Mouse (Mus musculus) layer of hippocampus, postnatal 14 days (tissue): ENCODE measurements around the gene Sdhc. TPM values are rescaled to one million over a fixed set of nuclear protein-coding genes. Genes with fewer than 3 reads are reported as not detected.
"Not testable (repeated sequence)": the region's sequence is repeated elsewhere in the genome, so short reads cannot be mapped to it uniquely, and the experiment has no call there.

Experiments used
- DNase-seq, 2 experiments: peaks; one replicate each; pipeline ENCODE4 v3.0.0; 2021 to 2022; ENCODE audit warnings: low spot score in 2 of 2, mixed read lengths in 1 of 2
- total RNA-seq, 2 experiments: library from RNA; stranded (reverse); gene quantifications; 2 replicates each; pipeline ENCODE4 v1.2.3; 2021

The Sdhc gene
- total RNA-seq, 2 experiments from 2014 or later = 196 to 214 TPM

- no peak for DNase-seq
These were observed 19.5 kb upstream of the Sdhc start for GRCm38 (mm10) chr1:171169913-171170312.

GRCm38 (mm10) chr1:171168906-171169305 is 18.5 kb upstream of the Sdhc start:
- no peak for DNase-seq

GRCm38 (mm10) chr1:171165629-171166345 is 15.4 kb upstream of the Sdhc start:
- no peak for DNase-seq

GRCm38 (mm10) chr1:171164258-171164657 is 13.9 kb upstream of the Sdhc start:
- DNase-seq = no peak

GRCm38 (mm10) chr1:171162526-171162925 is 12.1 kb upstream of the Sdhc start:
- DNase-seq = no peak

GRCm38 (mm10) chr1:171159485-171159975 is 9.1 kb upstream of the Sdhc start:
- no peak for DNase-seq

- no peak for DNase-seq
These were observed 7.6 kb upstream of the Sdhc start for GRCm38 (mm10) chr1:171157965-171158364.

- no peak for DNase-seq
These were observed 6.2 kb upstream of the Sdhc start for GRCm38 (mm10) chr1:171156644-171157043.

GRCm38 (mm10) chr1:171151966-171152365 is 1.6 kb upstream of the Sdhc start:
- DNase-seq = no peak

GRCm38 (mm10) chr1:171150838-171151391 is 512 bp upstream of the Sdhc start:
- DNase-seq = peak; percentile 16 to 22

GRCm38 (mm10) chr1:171142981-171143380 is 7.4 kb downstream of the Sdhc start:
- not testable (repeated sequence) for DNase-seq

- not testable (repeated sequence) for DNase-seq
These were observed 12.8 kb downstream of the Sdhc start for GRCm38 (mm10) chr1:171137486-171138155.

GRCm38 (mm10) chr1:171135600-171135999 is 14.8 kb downstream of the Sdhc start:
- DNase-seq = no peak

GRCm38 (mm10) chr1:171130971-171131370 is 19.4 kb downstream of the Sdhc start:
- DNase-seq = no peak

- DNase-seq = peak; percentile 12 to 51
These were observed 21.2 kb downstream of the Sdhc start for GRCm38 (mm10) chr1:171129251-171129650.

GRCm38 (mm10) chr1:171124398-171124797 is 26.0 kb downstream of the Sdhc start:
- no peak for DNase-seq

- DNase-seq = no peak
These were observed 27.5 kb downstream of the Sdhc start for GRCm38 (mm10) chr1:171122932-171123331.

GRCm38 (mm10) chr1:171121839-171122238 is 28.6 kb downstream of the Sdhc start:
- no peak for DNase-seq

GRCm38 (mm10) chr1:171120893-171121292 is 29.5 kb downstream of the Sdhc start:
- DNase-seq = no peak

- DNase-seq = no peak
These were observed 31.0 kb downstream of the Sdhc start for GRCm38 (mm10) chr1:171119405-171119804.

GRCm38 (mm10) chr1:171118996-171119395 is 31.4 kb downstream of the Sdhc start:
- no peak for DNase-seq

- peak; percentile 59 to 86 for DNase-seq
These were observed 32.1 kb downstream of the Sdhc start for GRCm38 (mm10) chr1:171118269-171118684.
